Mouse (Mus musculus) intestine, embryonic 16.5 days (tissue): ENCODE results near the gene Stard10. TPM values are rescaled to one million over a fixed set of nuclear protein-coding genes. Genes with fewer than 3 reads are reported as not detected.

Source experiments
- ATAC-seq: fragments of 200-750 bp; cut with Nextera tagmentation; 2 replicates; pipeline ENCODE4 v1.8.0; 2017; ENCODE audit warnings: moderate TSS enrichment, moderate library complexity
- H3K27ac ChIP-seq: fragments of 300-500 bp; sonication (generic); 2 replicates; pipeline ENCODE4 v1.5.1; 2014; ENCODE audit warnings: mild to moderate bottlenecking, low read length
- H3K27me3 ChIP-seq: fragments of 300-500 bp; sonication (generic); replicated peaks from 2 replicates; pipeline ENCODE4 v1.6.1; 2014; ENCODE audit warnings: low read length, control low read depth, mixed read lengths; ENCODE audit not compliant: control insufficient read depth, insufficient read depth
- H3K36me3 ChIP-seq: fragments of 300-500 bp; sonication (generic); 2 replicates; pipeline ENCODE4 v1.6.1; 2014; ENCODE audit warnings: low read length, control low read depth; ENCODE audit not compliant: control insufficient read depth, insufficient read depth
- H3K4me1 ChIP-seq: fragments of 300-500 bp; sonication (generic); 2 replicates; pipeline ENCODE4 v1.6.1; 2014; ENCODE audit warnings: low read length, control low read depth, mixed read lengths; ENCODE audit not compliant: control insufficient read depth, insufficient read depth
- H3K4me2 ChIP-seq: fragments of 300-500 bp; sonication (generic); 2 replicates; pipeline ENCODE4 v1.6.1; 2014; ENCODE audit warnings: low read depth, low read length, control low read depth
- H3K4me3 ChIP-seq: fragments of 300-500 bp; sonication (generic); 2 replicates; pipeline ENCODE4 v1.5.1; 2014; ENCODE audit warnings: mild to moderate bottlenecking, low read length
- H3K9ac ChIP-seq: fragments of 300-500 bp; sonication (generic); 2 replicates; pipeline ENCODE4 v1.6.1; 2014; ENCODE audit warnings: low read depth, low read length
- H3K9me3 ChIP-seq: fragments of 300-500 bp; sonication (generic); 2 replicates; pipeline ENCODE4 v1.6.1; 2016; ENCODE audit warnings: low read length, control low read depth; ENCODE audit not compliant: control insufficient read depth
- WGBS: fragments of 180-500 bp; shearing (Covaris S2); extraction: QIAGEN DNeasy Blood & Tissue Kit; methylation state at CpG from one replicate; pipeline ENCODE4 v1.1.7; 2014; 5-methylcytosine and 5-hydroxymethylcytosine counted together
- polyA plus RNA-seq: library from polyadenylated mRNA; unstranded; fragments of >200 nt; fragmentation: Nextera tagmentation; extraction: Ambion mirVana; gene quantifications from 2 replicates; pipeline ENCODE4 v1.2.1, GENCODE M21; 2015

The Stard10 gene
- polyA plus RNA-seq, 1 experiment from 2014 or later, result 106 TPM

DNA sequence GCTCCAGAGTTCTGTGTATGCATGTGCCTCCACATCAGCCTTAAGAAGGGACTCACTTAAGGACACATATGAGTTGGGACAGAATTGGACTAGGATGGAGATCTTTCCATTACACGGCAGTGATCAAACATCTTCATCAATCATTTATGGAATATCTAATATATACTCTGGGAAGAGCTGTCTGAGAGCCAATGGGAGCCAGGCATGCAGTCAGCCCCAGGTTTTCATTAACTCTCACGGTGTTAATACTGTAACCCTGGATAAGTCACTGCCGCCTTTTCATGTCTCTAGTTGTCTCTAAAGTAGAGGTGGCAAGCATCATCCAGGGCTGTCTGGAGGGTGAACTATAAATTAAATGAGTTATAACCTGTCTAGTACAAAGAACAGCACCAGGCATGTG lies 3.9 kb upstream of the Stard10 start:
- H3K4me1 ChIP-seq, result peaks cover 16% of the 10 kb centered on the region
- no peak for ATAC-seq
- no peak overlapping the region for H3K4me2 ChIP-seq
- 50% methylated on average over 3 of the region's 3 CpGs for WGBS
- H3K4me3 ChIP-seq, result no peak overlapping the region
- H3K27ac ChIP-seq, result no peak overlapping the region
- no peak overlapping the region for H3K9ac ChIP-seq
- H3K27me3 ChIP-seq, result no peaks in the 10 kb centered on the region
- H3K9me3 ChIP-seq, result no peaks in the 10 kb centered on the region
- H3K36me3 ChIP-seq, result no peaks in the 10 kb centered on the region

DNA sequence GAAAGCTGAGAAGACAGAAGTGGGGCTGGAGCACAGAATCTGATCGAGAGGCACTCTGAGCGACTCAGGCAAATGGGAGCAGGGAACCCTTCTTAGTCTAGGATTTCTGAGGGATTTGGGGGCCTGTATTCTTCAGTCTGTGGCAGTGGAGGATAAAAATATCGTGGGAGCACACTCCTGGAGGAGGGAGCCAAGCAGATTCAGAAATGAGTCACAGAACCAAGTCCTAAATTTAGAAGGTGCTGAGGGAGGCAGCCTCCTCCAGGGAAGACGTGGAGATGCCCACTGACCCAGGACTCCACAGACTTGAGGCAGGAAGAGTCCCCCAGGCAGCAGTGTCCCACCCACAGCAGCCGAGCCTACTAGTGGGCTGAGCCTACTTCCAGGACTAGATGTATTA lies 2.5 kb upstream of the Stard10 start:
- WGBS, result 69% methylated on average over 5 of the region's 5 CpGs
- no peak for ATAC-seq
- H3K4me1 ChIP-seq, result peaks cover 19% of the 10 kb centered on the region
- H3K27ac ChIP-seq, result no peak overlapping the region
- H3K4me2 ChIP-seq, result no peak overlapping the region
- H3K9ac ChIP-seq, result no peak overlapping the region
- no peak overlapping the region for H3K4me3 ChIP-seq
- H3K27me3 ChIP-seq, result no peaks in the 10 kb centered on the region
- no peaks in the 10 kb centered on the region for H3K9me3 ChIP-seq
- H3K36me3 ChIP-seq, result no peaks in the 10 kb centered on the region

DNA sequence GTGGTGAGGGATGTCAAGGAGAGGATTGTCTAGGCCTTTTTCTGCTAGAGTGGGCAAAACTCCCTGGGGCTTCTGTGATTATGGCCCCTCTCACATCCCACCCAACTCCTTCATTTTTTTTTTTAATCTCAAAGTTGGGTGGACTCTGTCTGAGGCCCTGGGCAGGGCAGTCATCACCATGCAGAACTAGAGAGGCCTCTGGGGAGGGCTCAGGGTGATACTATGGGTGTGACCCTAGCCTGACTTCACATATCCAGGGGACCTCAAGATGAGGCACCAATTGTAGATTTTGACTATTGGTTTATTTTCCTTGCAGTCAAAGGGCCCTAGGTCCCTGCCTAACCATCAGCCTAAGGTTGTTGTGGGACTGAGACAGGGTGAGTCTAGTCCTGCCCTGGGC lies 1.2 kb upstream of the Stard10 start:
- H3K9me3 ChIP-seq, result no peaks in the 10 kb centered on the region
- H3K9ac ChIP-seq, result no peak overlapping the region
- no peak overlapping the region for H3K27ac ChIP-seq
- no peaks in the 10 kb centered on the region for H3K27me3 ChIP-seq
- H3K4me2 ChIP-seq, result no peak overlapping the region
- H3K4me3 ChIP-seq, result no peak overlapping the region
- H3K36me3 ChIP-seq, result no peaks in the 10 kb centered on the region
- no peak for ATAC-seq
- peaks cover 28% of the 10 kb centered on the region for H3K4me1 ChIP-seq

DNA sequence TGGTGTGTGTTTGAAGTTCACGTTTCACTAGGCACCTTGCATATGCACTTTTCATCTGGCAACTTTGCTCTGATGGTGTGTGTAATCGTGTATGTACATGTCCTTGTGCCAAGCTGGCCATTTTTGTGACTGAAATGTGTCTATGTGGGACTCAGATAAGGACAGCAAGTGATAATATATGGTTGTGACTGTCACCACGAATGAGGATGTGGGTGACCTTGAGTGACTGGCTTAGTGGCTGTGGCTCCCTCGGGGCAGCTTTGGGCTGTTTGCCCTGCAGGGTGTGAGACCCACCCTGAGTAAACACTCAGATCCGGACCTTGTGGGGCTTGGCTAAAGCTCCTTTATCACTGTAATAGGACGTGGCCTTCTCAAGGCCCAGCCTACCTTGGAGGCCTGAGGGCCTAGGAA lies 290 bp upstream of the Stard10 start:
- Histone ChIP-seq H3K9ac (no peak overlapping the region), H3K4me1 (peaks cover 28% of the 10 kb centered on the region), H3K4me2 (no peak overlapping the region), H3K36me3 (no peaks in the 10 kb centered on the region), H3K4me3 (no peak overlapping the region), H3K27ac (peak overlapping the region; percentile 46), H3K27me3 (no peaks in the 10 kb centered on the region), H3K9me3 (no peaks in the 10 kb centered on the region)
- WGBS, result 39% methylated on average over 6 of the region's 6 CpGs
- peak; percentile 39 for ATAC-seq

DNA sequence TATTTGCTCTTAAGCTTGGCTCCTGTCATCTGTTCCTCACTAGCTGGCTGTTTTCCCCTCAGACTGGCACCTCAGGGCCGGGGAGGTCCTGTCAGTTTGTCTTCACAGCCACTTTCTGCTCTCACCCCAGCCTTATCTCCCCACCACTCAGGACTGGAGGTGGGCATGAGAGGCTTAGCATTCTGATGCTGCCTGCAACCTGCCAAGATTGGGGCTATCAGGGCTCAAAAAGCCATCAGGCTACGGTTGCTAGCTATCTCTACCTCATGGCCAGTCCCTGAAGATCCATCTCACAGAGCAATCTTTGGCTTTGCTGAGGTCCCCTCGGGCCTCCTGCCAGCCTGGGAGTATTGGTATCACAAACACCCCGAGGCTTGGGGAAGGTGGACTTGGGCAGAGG lies 2.0 kb downstream of the Stard10 start:
- 62% methylated on average over 4 of the region's 4 CpGs for WGBS

DNA sequence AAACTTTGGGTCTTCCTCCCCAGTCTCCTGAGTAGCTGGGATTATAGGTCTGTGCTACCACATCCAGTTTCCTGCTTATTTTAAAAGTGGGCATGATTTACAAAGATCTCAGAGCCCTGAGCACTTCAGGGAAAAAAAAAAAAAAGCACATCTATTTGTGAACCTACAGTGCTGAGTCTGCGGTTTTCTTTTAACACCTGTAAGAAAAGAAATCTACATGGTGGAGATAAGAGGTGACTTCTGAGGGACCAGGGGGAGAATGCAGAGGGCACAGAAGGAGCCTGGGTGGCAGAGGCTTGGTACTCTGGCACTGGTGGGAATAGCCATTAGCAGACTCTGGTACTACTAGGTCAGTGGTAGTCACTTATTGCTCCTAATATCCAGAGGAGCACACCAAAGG lies 2.9 kb downstream of the Stard10 start:
- H3K9me3 ChIP-seq, result no peaks in the 10 kb centered on the region
- H3K4me2 ChIP-seq, result 0 out of 2 replicates have a peak overlapping the region, but pooled peaks have one; percentile 87
- WGBS, result 61% methylated on average over 1 of the region's 1 CpGs
- no peaks in the 10 kb centered on the region for H3K27me3 ChIP-seq
- H3K9ac ChIP-seq, result peak overlapping the region; percentile 86; the same call in 1 of the 2 replicates
- no peak overlapping the region for H3K4me3 ChIP-seq
- peaks cover 37% of the 10 kb centered on the region for H3K4me1 ChIP-seq
- no peaks in the 10 kb centered on the region for H3K36me3 ChIP-seq
- peak overlapping the region; percentile 91 for H3K27ac ChIP-seq
- ATAC-seq, result no peak

More for the DNA sequence above, 2.0 kb downstream of the Stard10 start:
- Histone ChIP-seq H3K9me3 (no peaks in the 10 kb centered on the region), H3K27ac (no peak overlapping the region), H3K4me1 (peaks cover 29% of the 10 kb centered on the region), H3K4me2 (no peak overlapping the region), H3K27me3 (no peaks in the 10 kb centered on the region), H3K36me3 (no peaks in the 10 kb centered on the region), H3K9ac (no peak overlapping the region), H3K4me3 (no peak overlapping the region)
- ATAC-seq, result no peak

DNA sequence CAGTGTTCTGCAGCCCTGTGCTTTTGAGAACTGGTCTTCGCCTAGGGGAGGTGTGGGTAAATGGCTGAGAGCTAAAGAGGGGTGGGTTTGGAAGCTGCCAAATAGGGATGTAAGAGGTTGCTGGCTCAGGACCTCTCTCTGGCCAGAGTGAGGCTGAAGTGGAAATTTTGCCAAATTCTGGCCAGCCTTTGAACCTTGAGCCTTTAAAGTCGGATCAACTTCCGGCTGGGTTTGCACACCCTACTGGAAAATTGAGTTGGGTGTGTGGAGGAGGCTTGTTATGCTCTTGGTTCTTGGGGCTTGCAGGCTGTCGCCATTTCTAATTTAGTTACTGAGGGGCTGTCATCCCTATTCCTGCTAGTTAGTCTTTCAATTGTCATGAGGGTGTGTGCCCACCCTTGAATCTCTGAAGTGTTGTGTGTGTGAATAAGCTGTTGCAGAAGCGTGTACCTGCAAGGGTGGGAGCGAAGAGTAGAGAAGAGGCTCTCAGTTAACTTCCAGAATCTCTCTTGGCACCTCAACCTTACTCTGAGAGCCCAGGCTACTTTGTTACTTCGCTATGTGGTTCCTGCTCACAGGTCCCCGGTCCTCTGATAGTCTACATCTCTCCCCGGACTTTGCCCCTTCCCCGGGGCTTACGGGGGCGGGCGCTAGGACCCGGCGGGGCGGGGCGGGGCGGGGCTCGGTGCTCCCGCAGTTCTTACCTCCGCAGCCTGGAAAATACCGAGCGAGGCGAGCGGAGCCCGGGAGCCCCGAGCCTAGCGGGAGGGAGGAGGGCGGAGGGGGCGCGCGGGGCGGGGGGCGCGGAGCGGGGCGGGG lies 3.7 kb downstream of the Stard10 start:
- no peaks in the 10 kb centered on the region for H3K36me3 ChIP-seq
- H3K4me3 ChIP-seq, result peak overlapping the region; percentile 81
- peak overlapping the region; percentile 87 for H3K4me2 ChIP-seq
- H3K4me1 ChIP-seq, result peaks cover 36% of the 10 kb centered on the region
- H3K27me3 ChIP-seq, result no peaks in the 10 kb centered on the region
- no peaks in the 10 kb centered on the region for H3K9me3 ChIP-seq
- ATAC-seq, result peak; percentile 78
- WGBS, result 4% methylated on average over 20 of the region's 37 CpGs
- peak overlapping the region; percentile 86 for H3K9ac ChIP-seq
- peak overlapping the region; percentile 91 for H3K27ac ChIP-seq

DNA sequence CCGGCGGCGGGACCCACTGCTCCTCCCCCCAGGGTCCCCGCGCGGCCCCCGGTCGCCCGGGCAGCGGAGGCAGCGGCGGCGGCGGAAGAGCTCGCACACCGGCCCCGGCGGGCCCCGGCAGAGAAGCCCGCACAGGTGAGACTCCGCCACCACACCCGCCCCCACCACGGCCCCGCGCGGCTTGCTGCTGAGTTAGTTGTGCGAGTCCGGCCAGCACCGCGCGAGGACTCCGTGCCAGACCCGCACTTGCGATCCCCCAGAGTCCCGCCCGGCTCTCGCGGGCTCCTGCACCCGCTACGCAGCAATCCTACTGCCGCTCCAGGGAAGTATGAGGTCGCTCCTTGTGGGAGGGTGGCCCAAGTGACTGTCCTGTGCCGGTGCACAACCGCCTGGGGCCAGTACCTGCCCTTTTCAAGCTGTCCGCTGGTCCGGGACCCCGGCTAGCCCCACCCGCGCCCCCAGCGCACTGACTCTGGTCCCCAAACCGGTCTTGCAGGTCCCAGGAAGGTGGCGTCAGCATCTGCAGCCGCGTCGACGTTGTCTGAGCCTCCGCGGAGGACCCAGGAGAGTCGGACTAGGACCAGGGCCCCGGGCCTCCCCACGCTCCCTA lies 4.4 kb downstream of the Stard10 start:
- Histone ChIP-seq H3K36me3 (no peaks in the 10 kb centered on the region), H3K9me3 (no peaks in the 10 kb centered on the region), H3K9ac (peak overlapping the region; percentile 86), H3K4me2 (peak overlapping the region; percentile 87), H3K27ac (peak overlapping the region; percentile 91), H3K27me3 (no peaks in the 10 kb centered on the region), H3K4me1 (peaks cover 32% of the 10 kb centered on the region), H3K4me3 (peak overlapping the region; percentile 81)
- 2% methylated on average over 35 of the region's 61 CpGs for WGBS
- peak; percentile 44 for ATAC-seq

DNA sequence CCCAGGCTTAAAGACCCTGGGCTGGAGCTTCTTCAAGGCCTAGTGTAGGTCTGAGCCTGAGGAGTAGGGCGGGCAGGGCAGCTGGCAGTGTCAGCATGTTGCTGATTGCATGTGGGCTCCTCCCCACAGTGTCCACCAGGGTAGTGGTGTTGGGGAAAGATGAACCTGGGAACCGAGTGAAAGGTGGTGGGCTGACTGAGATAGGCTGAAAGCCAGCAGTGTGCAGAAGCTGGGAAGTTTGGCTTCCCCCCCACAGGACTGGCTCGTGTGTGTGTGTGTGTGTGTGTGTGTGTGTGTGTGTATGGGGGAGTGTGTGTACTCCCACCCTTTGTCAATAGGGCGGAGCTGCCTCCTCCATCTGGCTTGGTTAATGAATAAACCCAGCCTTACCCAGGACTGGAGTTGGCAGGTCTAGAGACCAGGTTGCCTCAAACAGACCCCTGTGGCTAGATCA lies 6.3 kb downstream of the Stard10 start:
- Histone ChIP-seq H3K4me1 (peaks cover 27% of the 10 kb centered on the region), H3K9me3 (no peaks in the 10 kb centered on the region), H3K27ac (peak overlapping the region; percentile 91), H3K4me3 (peak overlapping the region; percentile 81), H3K27me3 (no peaks in the 10 kb centered on the region), H3K4me2 (peak overlapping the region; percentile 87), H3K9ac (peak overlapping the region; percentile 86), H3K36me3 (no peaks in the 10 kb centered on the region)
- peak; percentile 69 for ATAC-seq
- WGBS, result 61% methylated on average over 4 of the region's 4 CpGs
